Mouse (Mus musculus) spleen, adult 2 months (tissue): ENCODE data around the gene Plcg2. TPM values are rescaled to one million over a fixed set of nuclear protein-coding genes. Genes with fewer than 3 reads are reported as not detected.

Experiments
- DNase-seq, 2 experiments: peaks; one replicate each; pipeline versions ENCODE4 v3.0.0 to v3.0.0-alpha.2; 2012 to 2021; ENCODE audit warnings: low spot score in 2 of 2, low read depth in 1 of 2
- H3K27ac ChIP-seq: fragments of 200-500 bp; 2 replicates; pipeline ENCODE4 v1.5.1; 2012; ENCODE audit warnings: low read length, inconsistent platforms; ENCODE audit not compliant: insufficient read depth
- H3K27me3 ChIP-seq: fragments of 200-500 bp; 2 replicates; pipeline ENCODE4 v1.6.1; 2012; ENCODE audit warnings: mild to moderate bottlenecking, moderate library complexity, low read length, inconsistent platforms; ENCODE audit not compliant: control insufficient read depth, insufficient read depth
- H3K36me3 ChIP-seq: fragments of 200-500 bp; 2 replicates; pipeline ENCODE4 v1.6.1; 2012; ENCODE audit warnings: mild to moderate bottlenecking, low read length, inconsistent platforms; ENCODE audit not compliant: control insufficient read depth, insufficient read depth
- H3K4me1 ChIP-seq: fragments of 200-500 bp; 2 replicates; pipeline ENCODE4 v1.6.1; 2011; ENCODE audit warnings: inconsistent platforms; ENCODE audit not compliant: control insufficient read depth, insufficient read depth, insufficient read length
- H3K4me3 ChIP-seq: fragments of 200-500 bp; 2 replicates; pipeline ENCODE4 v1.5.1; 2011; ENCODE audit warnings: mild to moderate bottlenecking, inconsistent platforms; ENCODE audit not compliant: insufficient read depth, insufficient read length; ENCODE audit errors: extremely low read depth
- CTCF ChIP-seq: fragments of 200-500 bp; IDR thresholded peaks from 2 replicates; pipeline ENCODE4 v1.5.1; 2011; ENCODE audit warnings: mild to moderate bottlenecking, inconsistent platforms; ENCODE audit not compliant: insufficient read depth, insufficient read length, insufficient replicate concordance; ENCODE audit errors: extremely low read depth
- POLR2A ChIP-seq: fragments of 200-500 bp; IDR thresholded peaks from 2 replicates; pipeline ENCODE4 v1.6.1; 2011; ENCODE audit warnings: low read depth, low read length, inconsistent platforms
- WGBS: fragments of 180-500 bp; shearing (Covaris S2); methylation state at CpG from one replicate; pipeline ENCODE4 v1.1.7; 2018; 5-methylcytosine and 5-hydroxymethylcytosine counted together
- polyA plus RNA-seq: library from polyadenylated mRNA; depleted of rRNA; stranded (reverse); fragments of >200 nt; gene quantifications from 2 replicates; pipeline ENCODE4 v1.2.3, GENCODE M21; 2012

Gene Plcg2
- polyA plus RNA-seq, 1 experiment: 51.1 TPM

GRCm38 (mm10) chr8:117498915-117499540, 937 bp downstream of the Plcg2 start:
- H3K27ac ChIP-seq: peak overlapping the region; percentile 90
- WGBS: 7% methylated on average over 20 of the region's 20 CpGs
- peak overlapping the region; percentile 92 for H3K4me3 ChIP-seq
- no peaks in the 10 kb centered on the region for H3K27me3 ChIP-seq
- peak in 1 of 2 experiments; percentile 39 for DNase-seq
- peaks cover under 1% of the 10 kb centered on the region; the same call in 1 of the 2 replicates for H3K36me3 ChIP-seq
- H3K4me1 ChIP-seq: peaks cover 26% of the 10 kb centered on the region
- no peak for TF ChIP-seq CTCF
- TF ChIP-seq POLR2A: no peak

GRCm38 (mm10) chr8:117500232-117500823, 2.2 kb downstream of the Plcg2 start:
- TF ChIP-seq CTCF (no peak), POLR2A (no peak)
- WGBS: 24% methylated on average over 5 of the region's 5 CpGs
- Histone ChIP-seq H3K4me1 (peaks cover 16% of the 10 kb centered on the region), H3K27me3 (no peaks in the 10 kb centered on the region), H3K4me3 (no peak overlapping the region), H3K36me3 (peaks cover 10% of the 10 kb centered on the region), H3K27ac (no peak overlapping the region)
- no peak for DNase-seq

- H3K4me1 ChIP-seq: peaks cover 16% of the 10 kb centered on the region
- H3K36me3 ChIP-seq: peaks cover 14% of the 10 kb centered on the region
- H3K27ac ChIP-seq: no peak overlapping the region
- no peak overlapping the region for H3K4me3 ChIP-seq
- WGBS: 96% methylated on average over 6 of the region's 6 CpGs
- DNase-seq: no peak
- H3K27me3 ChIP-seq: no peaks in the 10 kb centered on the region
- TF ChIP-seq POLR2A (no peak), CTCF (no peak)
Observed at GRCm38 (mm10) chr8:117501323-117501722, 3.2 kb downstream of the Plcg2 start.

- H3K36me3 ChIP-seq: peaks cover 18% of the 10 kb centered on the region
- 76% methylated on average over 13 of the region's 13 CpGs for WGBS
- H3K27ac ChIP-seq: no peak overlapping the region
- H3K4me3 ChIP-seq: no peak overlapping the region
- TF ChIP-seq POLR2A (no peak), CTCF (no peak)
- DNase-seq: no peak
- H3K4me1 ChIP-seq: peaks cover 16% of the 10 kb centered on the region
- no peaks in the 10 kb centered on the region for H3K27me3 ChIP-seq
Observed at GRCm38 (mm10) chr8:117503405-117504069, 5.4 kb downstream of the Plcg2 start.

GRCm38 (mm10) chr8:117507703-117508102, 9.6 kb downstream of the Plcg2 start:
- 54% methylated on average over 8 of the region's 8 CpGs for WGBS
- DNase-seq: no peak
- no peak for TF ChIP-seq POLR2A
- no peak for TF ChIP-seq CTCF

GRCm38 (mm10) chr8:117516876-117517565, 18.9 kb downstream of the Plcg2 start:
- Histone ChIP-seq H3K4me3 (no peak overlapping the region), H3K4me1 (peaks cover 8% of the 10 kb centered on the region; the same call in 1 of the 2 replicates), H3K36me3 (no peaks in the 10 kb centered on the region; the same call in 1 of the 2 replicates), H3K27ac (peak overlapping the region; percentile 31; the same call in 1 of the 2 replicates), H3K27me3 (no peaks in the 10 kb centered on the region)
- no peak for DNase-seq
- TF ChIP-seq CTCF: no peak
- TF ChIP-seq POLR2A: no peak
- WGBS: 79% methylated on average over 14 of the region's 14 CpGs

More at GRCm38 (mm10) chr8:117507703-117508102, 9.6 kb downstream of the Plcg2 start:
- no peak overlapping the region for H3K4me3 ChIP-seq
- H3K36me3 ChIP-seq: peaks cover 21% of the 10 kb centered on the region
- H3K27me3 ChIP-seq: no peaks in the 10 kb centered on the region
- peaks cover 7% of the 10 kb centered on the region for H3K4me1 ChIP-seq
- no peak overlapping the region for H3K27ac ChIP-seq
